Mouse (Mus musculus): Measurements from ENCODE around the gene Zbtb32.

DNA sequence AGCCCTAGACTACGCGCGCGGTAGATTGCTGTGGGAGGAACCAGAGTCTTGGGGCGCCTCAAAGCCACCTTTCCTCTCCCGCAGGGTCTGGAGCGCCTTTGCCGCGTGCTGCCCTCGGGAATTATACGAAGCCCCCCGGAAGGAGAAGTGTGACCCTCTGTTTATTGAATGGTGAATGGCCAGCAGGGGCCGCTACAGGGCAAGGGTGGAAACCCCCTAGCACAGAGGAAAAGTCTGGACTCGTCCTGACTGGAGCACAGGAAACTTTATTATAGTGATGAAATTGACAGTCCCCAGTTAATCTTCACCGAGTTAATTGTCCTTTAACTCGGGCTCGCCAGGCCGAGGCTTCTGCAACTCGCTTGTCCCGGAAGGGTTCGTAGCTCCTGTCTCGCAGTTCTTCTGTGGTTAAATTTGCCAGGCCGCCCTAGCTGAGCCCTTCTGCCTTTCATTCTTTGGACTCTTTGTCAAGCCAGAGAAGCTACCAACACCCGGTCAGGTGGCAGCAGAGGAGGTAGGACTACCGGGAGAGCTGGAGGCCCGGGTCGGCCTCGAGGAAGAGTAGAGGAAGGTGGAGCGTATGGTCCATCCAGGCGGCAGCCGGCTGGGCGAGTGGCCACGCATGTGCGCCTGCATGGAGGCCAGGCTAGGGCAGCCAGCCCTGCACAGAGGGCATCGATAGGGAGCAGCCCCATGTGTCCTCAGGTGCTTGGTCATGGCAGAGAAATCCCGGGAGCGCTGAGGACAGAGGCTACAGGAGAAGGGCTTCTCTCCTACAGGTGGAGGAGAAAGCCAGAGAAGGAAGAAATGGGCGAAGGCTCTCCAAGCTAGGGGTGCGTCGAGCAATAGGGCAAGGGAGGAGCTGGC, 9.0 kb downstream of the Zbtb32 start:
- TF ChIP-seq CTCF (IDR thresholded peaks at IDR 0.05; ENCODE audit: extremely low read depth, insufficient read depth, insufficient read length, insufficient replicate concordance): peak; percentile 80; the same call in 1 of the 2 replicates
- no peak for TF ChIP-seq POLR2A (IDR thresholded peaks at IDR 0.05; ENCODE audit: low read depth, low read length)

Measured in spleen, adult 2 months (tissue).